Mouse (Mus musculus) bone marrow, adult 2 months (tissue): Measurements from ENCODE around the gene Hras.

Experiments used
- CTCF ChIP-seq: fragments of 200-500 bp; IDR thresholded peaks from 2 replicates; pipeline ENCODE4 v1.5.1; 2011; ENCODE audit warnings: low read length, control low read depth; ENCODE audit not compliant: control insufficient read depth, insufficient read depth
- POLR2A ChIP-seq: fragments of 200-500 bp; IDR thresholded peaks from 2 replicates; pipeline ENCODE4 v1.6.1; 2011; ENCODE audit warnings: low read depth, mild to moderate bottlenecking, control low read depth, low read length, borderline replicate concordance; ENCODE audit not compliant: control insufficient read depth

GRCm38 (mm10) chr7:141198121-141198520, 4.3 kb upstream of the Hras start:
- TF ChIP-seq CTCF (no peak), POLR2A (no peak)
